Mouse (Mus musculus) embryonic facial prominence, embryonic 15.5 days (tissue): ENCODE data around the gene Eif4e2. TPM values are rescaled to one million over a fixed set of nuclear protein-coding genes. Genes with fewer than 3 reads are reported as not detected.

ENCODE experiments used
- ATAC-seq: fragments of 200-750 bp; cut with Nextera tagmentation; 2 replicates; pipeline ENCODE4 v1.8.0; 2017; ENCODE audit warnings: low read depth, moderate TSS enrichment; ENCODE audit not compliant: insufficient number of reproducible peaks, low FRiP score, low TSS enrichment
- H3K27ac ChIP-seq: fragments of 300-500 bp; sonication (generic); replicated peaks from 2 replicates; pipeline ENCODE4 v1.5.1; 2015; ENCODE audit warnings: mild to moderate bottlenecking, inconsistent platforms
- H3K27me3 ChIP-seq: fragments of 300-500 bp; sonication (generic); 2 replicates; pipeline ENCODE4 v1.6.1; 2015; ENCODE audit warnings: inconsistent platforms
- H3K36me3 ChIP-seq: fragments of 300-500 bp; sonication (generic); 2 replicates; pipeline ENCODE4 v1.6.1; 2015; ENCODE audit warnings: mild to moderate bottlenecking, inconsistent platforms
- H3K4me1 ChIP-seq: fragments of 300-500 bp; sonication (generic); 2 replicates; pipeline ENCODE4 v1.6.1; 2015; ENCODE audit warnings: inconsistent platforms
- H3K4me2 ChIP-seq: fragments of 300-500 bp; sonication (generic); replicated peaks from 2 replicates; pipeline ENCODE4 v1.6.1; 2015; ENCODE audit warnings: mild to moderate bottlenecking, inconsistent platforms
- H3K4me3 ChIP-seq: fragments of 300-500 bp; sonication (generic); replicated peaks from 2 replicates; pipeline ENCODE4 v1.5.1; 2015; ENCODE audit warnings: mild to moderate bottlenecking, inconsistent platforms
- H3K9ac ChIP-seq: fragments of 300-500 bp; sonication (generic); 2 replicates; pipeline ENCODE4 v1.6.1; 2015; ENCODE audit warnings: inconsistent platforms
- H3K9me3 ChIP-seq: fragments of 300-500 bp; sonication (generic); replicated peaks from 2 replicates; pipeline ENCODE4 v1.6.1; 2016; ENCODE audit warnings: inconsistent platforms
- whole genome bisulfite sequencing: fragments of 180-500 bp; shearing (Covaris S2); methylation state at CpG from one replicate; pipeline ENCODE4 v1.1.7; 2015; 5-methylcytosine and 5-hydroxymethylcytosine counted together
- polyA plus RNA-seq: library from polyadenylated mRNA; unstranded; fragments of >200 nt; fragmentation: Nextera tagmentation; extraction: Ambion mirVana; gene quantifications from 2 replicates; pipeline ENCODE4 v1.2.1, GENCODE M21; 2015

The Eif4e2 gene
- polyA plus RNA-seq, 1 experiment from 2014 or later: 167 TPM

DNA sequence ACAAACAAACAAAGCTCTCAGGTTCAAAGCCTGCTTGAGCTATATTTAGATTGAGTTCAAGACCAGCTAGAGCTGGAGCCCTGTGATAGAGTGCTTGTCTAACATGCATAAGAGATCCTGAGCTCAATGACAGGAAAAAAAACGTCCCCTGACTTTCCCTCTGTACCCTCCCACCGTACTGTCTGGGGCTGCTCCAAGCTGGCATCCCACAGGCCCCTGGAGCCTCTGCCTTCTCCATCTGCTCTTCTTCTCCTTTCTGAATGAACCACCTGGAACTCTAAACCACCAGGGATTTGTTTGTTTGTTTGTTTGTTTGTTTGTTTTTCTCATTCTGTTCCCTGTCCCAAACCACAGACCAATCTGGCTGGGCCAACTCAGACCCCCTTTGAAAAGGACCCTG lies 62.3 kb downstream of the Eif4e2 start:
- no peak overlapping the region for H3K27ac ChIP-seq
- no peak overlapping the region for H3K4me2 ChIP-seq
- H3K9ac ChIP-seq: no peak overlapping the region
- peaks cover 13% of the 10 kb centered on the region for H3K4me1 ChIP-seq
- WGBS: 56% methylated on average over 2 of the region's 2 CpGs
- no peaks in the 10 kb centered on the region for H3K27me3 ChIP-seq
- H3K4me3 ChIP-seq: no peak overlapping the region
- no peaks in the 10 kb centered on the region for H3K9me3 ChIP-seq
- ATAC-seq: no peak
- no peaks in the 10 kb centered on the region for H3K36me3 ChIP-seq

DNA sequence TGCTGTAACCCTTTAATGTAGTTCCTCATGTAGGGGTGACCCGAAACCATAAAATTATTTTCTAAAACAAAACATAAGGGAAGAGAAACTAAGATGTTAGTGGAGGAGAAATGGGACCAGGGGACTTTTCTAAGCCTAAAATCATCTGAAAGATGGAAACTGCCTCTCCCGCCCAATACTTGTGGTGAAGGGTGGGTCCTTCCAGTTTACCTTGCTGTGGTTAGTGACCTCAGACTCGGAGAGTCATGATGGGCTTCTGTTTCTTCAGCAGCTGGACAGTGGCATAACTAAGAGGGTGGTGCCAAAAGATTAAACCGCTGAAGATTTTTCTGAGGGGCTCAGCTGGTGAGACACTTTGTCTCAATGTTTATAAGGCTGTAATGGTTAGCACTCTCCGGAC lies 66.6 kb downstream of the Eif4e2 start:
- Histone ChIP-seq H3K36me3 (no peaks in the 10 kb centered on the region), H3K27me3 (no peaks in the 10 kb centered on the region), H3K4me2 (no peak overlapping the region), H3K4me3 (no peak overlapping the region), H3K9me3 (no peaks in the 10 kb centered on the region), H3K4me1 (no peaks in the 10 kb centered on the region), H3K9ac (no peak overlapping the region), H3K27ac (no peak overlapping the region)
- ATAC-seq: no peak
- 74% methylated on average over 5 of the region's 5 CpGs for WGBS

DNA sequence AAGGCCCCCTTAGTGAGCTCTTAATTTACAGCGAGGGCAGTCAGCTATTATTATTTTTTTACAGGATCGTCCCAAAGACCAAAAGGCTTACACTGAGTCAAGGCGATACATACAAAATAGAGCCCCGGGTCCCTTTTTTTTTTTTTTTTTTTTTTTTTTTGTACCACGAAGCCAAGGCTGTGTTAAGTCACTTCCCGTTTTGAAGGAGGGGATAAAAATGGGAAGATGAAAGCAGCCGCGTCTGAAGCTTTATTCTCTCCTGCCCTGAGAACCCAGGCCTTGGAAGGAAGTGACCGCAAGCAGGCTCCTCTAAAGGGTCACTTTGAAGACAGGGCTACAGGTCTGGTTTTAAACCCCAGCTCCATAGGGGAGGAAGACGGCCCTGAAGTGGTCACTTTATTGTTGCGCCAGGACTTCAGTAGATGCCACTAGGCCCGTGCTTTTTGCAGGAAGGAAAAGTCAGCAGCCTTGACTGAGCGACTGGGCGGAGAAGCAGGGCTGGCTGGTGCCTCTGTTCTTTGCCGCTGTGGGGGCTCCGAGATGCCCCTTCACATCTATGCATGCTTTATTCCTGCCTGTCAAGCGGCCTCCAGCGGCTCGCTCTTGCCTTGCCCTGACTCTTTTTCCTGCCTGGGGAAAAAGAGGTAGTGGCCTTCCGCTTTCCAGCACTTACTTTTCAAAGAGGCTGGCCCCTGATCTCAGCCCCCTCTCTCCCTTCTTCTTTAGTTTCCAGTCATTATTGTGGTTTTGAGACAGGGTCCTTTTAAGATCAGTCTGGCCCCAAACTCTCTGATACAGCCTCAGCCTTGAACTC lies 68.1 kb downstream of the Eif4e2 start:
- no peak for ATAC-seq
- H3K9me3 ChIP-seq: no peaks in the 10 kb centered on the region
- no peaks in the 10 kb centered on the region for H3K27me3 ChIP-seq
- no peaks in the 10 kb centered on the region for H3K36me3 ChIP-seq
- 0 out of 2 replicates have a peak overlapping the region, but pooled peaks have one; percentile 2 for H3K4me2 ChIP-seq
- H3K9ac ChIP-seq: no peak overlapping the region
- WGBS: 25% methylated on average over 20 of the region's 20 CpGs
- no peak overlapping the region for H3K27ac ChIP-seq
- H3K4me1 ChIP-seq: no peaks in the 10 kb centered on the region
- no peak overlapping the region for H3K4me3 ChIP-seq

DNA sequence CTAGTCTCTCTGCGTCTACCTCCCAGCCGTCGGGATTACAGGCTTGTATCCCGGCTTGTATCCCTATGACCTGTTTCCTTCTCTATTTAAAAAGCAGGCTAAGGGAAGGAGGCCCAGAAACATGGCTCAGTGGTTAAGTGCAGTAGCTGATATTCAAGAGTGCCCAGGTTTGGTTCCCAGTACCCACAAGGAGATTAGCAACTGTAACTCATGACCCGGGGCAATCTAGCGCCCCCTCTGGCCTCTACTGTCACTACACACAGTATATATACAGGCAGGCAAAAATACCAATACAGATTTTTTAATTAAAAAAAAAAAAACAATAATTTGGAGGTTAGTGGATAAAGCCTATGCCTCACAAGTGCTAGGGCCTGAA lies 68.7 kb downstream of the Eif4e2 start:
- Histone ChIP-seq H3K36me3 (no peaks in the 10 kb centered on the region), H3K27me3 (no peaks in the 10 kb centered on the region), H3K4me2 (no peak overlapping the region), H3K4me1 (no peaks in the 10 kb centered on the region), H3K4me3 (no peak overlapping the region), H3K9ac (no peak overlapping the region), H3K9me3 (no peaks in the 10 kb centered on the region), H3K27ac (no peak overlapping the region)
- WGBS: 74% methylated on average over 6 of the region's 6 CpGs
- no peak for ATAC-seq

DNA sequence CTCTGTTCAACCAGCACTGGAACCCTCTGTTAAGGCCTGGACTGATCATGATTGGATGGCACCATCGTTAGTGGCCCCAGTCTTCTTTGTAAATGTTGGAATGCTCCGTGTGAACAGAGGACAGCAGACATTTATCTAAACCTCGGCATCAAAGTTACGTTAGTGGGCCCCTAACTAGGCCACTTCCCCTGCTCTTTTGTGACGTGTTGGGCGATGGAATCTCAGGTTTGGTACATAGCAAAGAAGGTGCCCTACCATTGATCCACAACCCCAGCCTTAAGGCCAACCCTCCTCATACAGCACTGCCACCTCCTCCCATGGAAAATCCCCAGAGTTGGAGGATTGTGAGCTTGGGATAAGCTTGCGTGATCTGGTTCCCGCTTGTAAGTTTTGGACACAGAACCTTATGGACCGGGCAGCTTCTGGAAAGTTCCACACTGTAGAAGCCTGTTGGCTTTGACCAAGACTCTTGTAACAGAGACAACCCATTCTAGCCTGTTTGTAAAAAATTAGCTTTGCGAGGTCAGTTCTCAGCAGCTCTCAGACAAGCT lies 69.8 kb downstream of the Eif4e2 start:
- WGBS: 87% methylated on average over 10 of the region's 10 CpGs
- Histone ChIP-seq H3K27me3 (no peaks in the 10 kb centered on the region), H3K4me1 (no peaks in the 10 kb centered on the region), H3K9me3 (no peaks in the 10 kb centered on the region), H3K27ac (no peak overlapping the region), H3K9ac (no peak overlapping the region), H3K4me3 (no peak overlapping the region), H3K4me2 (no peak overlapping the region), H3K36me3 (no peaks in the 10 kb centered on the region)
- ATAC-seq: no peak

DNA sequence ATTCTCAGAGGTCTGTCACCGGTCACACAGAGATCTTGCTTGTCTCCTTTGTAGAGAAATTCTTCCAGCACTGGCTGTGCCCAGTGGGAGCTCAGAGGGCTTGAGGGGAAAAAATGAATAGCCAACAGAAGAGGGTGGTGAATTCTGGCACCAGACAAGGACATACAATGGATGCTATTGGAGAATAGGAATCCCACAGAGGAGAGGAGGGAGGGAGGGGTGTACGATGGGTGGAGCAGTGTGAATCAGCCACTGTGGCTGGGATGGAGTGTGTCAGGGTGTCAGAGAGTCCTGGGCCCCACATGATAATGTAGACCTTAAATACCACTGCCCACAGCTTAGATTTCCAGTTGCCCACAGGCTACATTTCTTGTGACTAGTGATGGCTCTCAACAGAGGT lies 73.4 kb downstream of the Eif4e2 start:
- no peaks in the 10 kb centered on the region for H3K4me1 ChIP-seq
- 53% methylated on average over 2 of the region's 2 CpGs for WGBS
- no peaks in the 10 kb centered on the region for H3K27me3 ChIP-seq
- H3K9me3 ChIP-seq: no peaks in the 10 kb centered on the region
- no peak overlapping the region for H3K4me3 ChIP-seq
- no peak overlapping the region for H3K9ac ChIP-seq
- H3K36me3 ChIP-seq: no peaks in the 10 kb centered on the region
- no peak overlapping the region for H3K27ac ChIP-seq
- no peak for ATAC-seq
- no peak overlapping the region for H3K4me2 ChIP-seq

Other genes with a start within 250 kb of the Eif4e2 start
- gene Alppl2, start 124.0 kb upstream of the Eif4e2 start, polyA plus RNA-seq: not detected in 2 replicates
- not detected in 2 replicates for gene Alpi, start 112.3 kb upstream of the Eif4e2 start, polyA plus RNA-seq
- not detected in 2 replicates for gene Akp3, start 88.9 kb upstream of the Eif4e2 start, polyA plus RNA-seq
- 1.5 and 1.6 TPM in 2 replicates for gene Ecel1, start 57.4 kb upstream of the Eif4e2 start, polyA plus RNA-seq
- gene Prss56, start 30.6 kb upstream of the Eif4e2 start, polyA plus RNA-seq: 0.20 and 0.21 TPM in 2 replicates
- gene Chrnd, start 23.3 kb upstream of the Eif4e2 start, polyA plus RNA-seq: 9.0 and 12.3 TPM in 2 replicates
- 24.4 and 34.2 TPM in 2 replicates for gene Chrng, start 9.3 kb upstream of the Eif4e2 start, polyA plus RNA-seq
- 2.8 and 3.0 TPM in 2 replicates for gene Efhd1, start 50.4 kb downstream of the Eif4e2 start, polyA plus RNA-seq
- 56.2 and 56.6 TPM in 2 replicates for gene Gigyf2, start 113.1 kb downstream of the Eif4e2 start, polyA plus RNA-seq
- gene Kcnj13, start 180.8 kb downstream of the Eif4e2 start, polyA plus RNA-seq: 2.8 and 6.0 TPM in 2 replicates